Mouse (Mus musculus) cerebellum, postnatal 14 days (tissue): ENCODE measurements around the gene Lama2.

Experiments
- DNase-seq, 2 experiments: peaks; one replicate each; pipeline ENCODE4 v3.0.0; 2021; ENCODE audit warnings: mixed read lengths in 2 of 2

Gene Lama2

DNA sequence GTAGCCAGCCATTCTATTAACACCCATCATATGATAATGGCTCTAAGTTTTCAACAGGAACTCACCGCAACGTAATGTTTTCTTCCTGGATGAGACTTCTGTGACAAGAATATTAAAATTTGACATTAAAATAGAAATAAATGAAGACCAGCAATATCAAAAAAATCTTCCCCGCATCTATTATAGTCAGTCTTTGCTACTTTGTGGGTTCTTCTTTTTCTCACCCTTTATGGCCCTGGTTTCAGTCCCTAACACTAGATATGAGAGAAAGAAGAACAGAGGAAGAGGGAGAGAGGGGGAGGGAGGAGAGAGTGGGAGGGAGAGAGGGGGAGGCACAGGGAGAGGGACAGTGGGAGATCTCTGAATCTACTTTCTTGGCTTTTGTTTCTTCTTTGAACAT lies at the start of gene Lama2:
Gene Lama2, minus strand, starts transcription at position 101 of the 400 bp plus-strand sequence.
- DNase-seq = no peak

GRCm38 (mm10) chr10:27664391-27664790 lies 44.8 kb upstream of the Lama2 start:
- no peak for DNase-seq

GRCm38 (mm10) chr10:27663396-27663795 lies 43.8 kb upstream of the Lama2 start:
- no peak for DNase-seq

GRCm38 (mm10) chr10:27654164-27654563 lies 34.6 kb upstream of the Lama2 start:
- DNase-seq = no peak

DNA sequence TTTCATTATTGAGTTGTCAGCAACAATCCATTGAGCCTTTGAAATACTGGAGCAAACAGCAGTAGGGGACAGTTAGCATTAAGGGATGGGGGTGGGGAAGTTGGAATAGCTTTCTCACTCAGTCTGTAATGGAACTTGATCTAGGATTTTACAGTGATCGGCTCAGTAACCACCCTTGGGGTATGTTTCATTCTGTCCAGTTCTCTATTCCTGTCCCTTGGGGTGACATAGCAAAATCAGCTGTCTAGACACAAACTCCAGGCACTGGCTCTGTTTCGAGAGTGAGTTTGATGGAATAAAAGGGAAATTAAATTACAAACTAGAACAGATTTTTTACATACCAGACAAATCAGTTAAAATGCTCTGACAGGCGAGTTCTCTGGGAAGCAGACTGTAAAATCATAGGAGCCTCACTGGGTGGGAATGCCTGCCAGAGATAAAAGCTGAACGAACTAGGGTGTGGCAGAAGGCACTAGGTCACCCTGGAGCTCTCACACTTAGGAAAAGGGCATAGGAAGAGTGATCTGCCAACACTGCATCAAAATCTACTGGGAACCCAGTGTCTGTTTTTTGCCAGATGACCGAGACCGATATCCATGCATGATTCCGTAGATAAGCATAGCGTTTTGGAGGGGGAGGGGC lies 33.3 kb upstream of the Lama2 start:
- peak in 1 of 2 experiments; percentile 15 for DNase-seq

DNA sequence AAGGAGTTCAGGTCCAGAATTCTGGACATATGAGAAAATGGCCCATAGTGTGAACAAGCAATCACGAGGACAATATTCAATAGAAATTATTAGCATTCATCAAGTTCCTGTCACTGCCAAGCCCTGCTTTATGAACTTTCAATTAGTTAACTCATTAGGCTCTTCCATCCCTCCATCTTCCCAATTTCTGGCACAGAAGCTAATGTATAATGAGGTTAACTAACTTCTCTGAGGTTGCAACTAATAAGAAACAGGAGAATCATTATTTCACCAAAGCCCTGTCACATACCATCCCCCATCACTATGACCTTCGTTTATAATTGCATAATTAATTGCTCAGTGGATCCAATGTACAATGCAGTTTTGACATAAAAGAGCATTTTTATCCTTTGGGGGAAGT lies 16.2 kb upstream of the Lama2 start:
- DNase-seq = no peak

- DNase-seq = peak in 1 of 2 experiments; percentile 14
Measured at GRCm38 (mm10) chr10:27631002-27631401, 11.4 kb upstream of the Lama2 start.

DNA sequence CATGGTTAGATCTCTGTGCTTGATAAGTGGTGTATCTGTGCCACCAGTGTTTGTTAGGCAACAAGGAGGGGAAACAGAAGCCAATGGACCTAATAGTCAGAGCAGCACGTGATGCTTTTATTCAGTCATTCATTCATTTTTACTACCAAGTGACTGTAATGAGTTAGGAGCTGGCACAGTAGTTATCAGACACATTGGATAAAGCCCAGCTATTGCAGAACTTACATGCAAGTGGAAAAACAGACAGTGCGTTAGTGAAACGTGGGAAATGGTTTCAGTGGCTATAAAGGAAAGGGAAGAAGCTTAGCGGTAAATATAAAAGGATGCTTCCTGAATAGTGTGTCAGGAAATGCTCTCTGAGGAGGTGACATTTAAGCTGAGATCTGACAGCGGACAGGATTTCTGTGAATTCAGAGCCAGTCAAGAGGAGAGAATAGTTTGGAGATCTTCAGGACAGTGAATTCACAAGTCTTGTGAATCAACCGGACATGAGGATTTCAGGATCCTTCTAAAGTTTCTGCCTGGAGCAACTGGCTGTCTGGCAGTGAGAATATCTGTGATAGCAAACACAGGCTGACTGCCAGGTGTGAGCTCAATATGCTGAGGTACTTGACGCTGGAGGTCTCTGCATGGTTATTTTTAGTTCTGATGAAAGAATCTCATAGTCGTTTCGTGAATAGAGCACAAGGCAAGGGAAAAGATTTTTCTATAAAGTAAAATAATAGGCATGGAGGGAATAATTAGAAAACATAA lies 2.3 kb upstream of the Lama2 start:
- peak; percentile 5 to 15 for DNase-seq

- DNase-seq = no peak
Measured at GRCm38 (mm10) chr10:27617522-27618020, 2.0 kb downstream of the Lama2 start.

DNA sequence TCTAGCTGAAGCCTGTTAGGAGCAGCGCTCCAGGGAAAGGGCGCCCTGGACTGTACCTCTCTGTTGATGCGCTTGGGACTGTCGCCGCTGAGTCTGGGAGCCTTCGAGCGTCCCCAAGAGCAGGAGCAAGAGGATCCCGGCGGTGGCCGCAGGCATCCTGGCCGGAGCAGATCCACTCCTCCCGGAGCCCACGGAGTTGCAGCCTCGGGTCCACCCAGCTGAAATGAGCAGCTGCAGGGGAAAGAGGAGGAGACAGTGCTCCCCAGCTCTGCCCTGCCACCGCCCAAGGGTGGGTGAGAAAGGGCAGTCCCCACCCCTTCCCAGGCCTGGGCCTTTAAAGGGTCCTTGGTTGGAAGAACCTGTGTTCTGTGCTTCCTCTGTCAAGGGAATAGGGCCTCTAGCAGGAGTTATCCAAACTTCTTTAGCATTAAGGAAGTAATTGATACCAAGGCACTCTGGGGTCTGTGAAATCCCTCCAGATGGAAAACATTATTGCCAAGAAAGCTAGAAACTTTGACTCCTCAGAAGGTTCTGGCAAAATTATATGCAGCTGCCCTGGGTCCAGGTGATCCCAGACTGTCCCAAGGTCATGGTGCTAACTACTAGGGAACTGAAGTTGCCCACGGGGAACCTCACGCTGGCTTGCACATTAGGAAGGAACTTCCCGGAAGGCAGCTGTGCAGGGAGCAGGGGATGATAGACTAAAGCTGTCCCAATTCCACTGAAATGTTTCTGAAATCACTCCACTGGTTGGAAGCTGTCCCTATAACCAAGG lies 2.7 kb downstream of the Lama2 start:
- DNase-seq = peak; percentile 7 to 8

DNA sequence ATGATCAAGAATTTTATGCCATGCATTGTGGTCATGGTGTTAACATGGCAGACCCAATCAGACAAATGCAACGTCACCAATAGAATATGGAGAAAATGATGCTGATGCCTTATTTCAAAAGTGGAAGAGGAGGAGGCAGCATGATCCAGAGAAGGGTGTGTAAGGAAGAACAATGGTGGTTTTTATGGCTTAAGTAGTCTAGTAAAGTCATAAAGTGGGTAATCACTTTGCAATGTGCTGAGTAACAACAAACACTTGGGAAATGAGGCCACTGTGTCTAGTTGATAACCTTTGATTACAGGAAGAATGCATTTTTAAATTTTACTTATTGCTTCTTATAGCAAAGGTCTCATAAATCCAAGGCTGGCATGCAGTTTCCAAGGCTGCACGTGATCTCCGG lies 23.9 kb downstream of the Lama2 start:
- DNase-seq = no peak

- no peak for DNase-seq
Measured at GRCm38 (mm10) chr10:27533217-27533616, 86.3 kb downstream of the Lama2 start.

DNA sequence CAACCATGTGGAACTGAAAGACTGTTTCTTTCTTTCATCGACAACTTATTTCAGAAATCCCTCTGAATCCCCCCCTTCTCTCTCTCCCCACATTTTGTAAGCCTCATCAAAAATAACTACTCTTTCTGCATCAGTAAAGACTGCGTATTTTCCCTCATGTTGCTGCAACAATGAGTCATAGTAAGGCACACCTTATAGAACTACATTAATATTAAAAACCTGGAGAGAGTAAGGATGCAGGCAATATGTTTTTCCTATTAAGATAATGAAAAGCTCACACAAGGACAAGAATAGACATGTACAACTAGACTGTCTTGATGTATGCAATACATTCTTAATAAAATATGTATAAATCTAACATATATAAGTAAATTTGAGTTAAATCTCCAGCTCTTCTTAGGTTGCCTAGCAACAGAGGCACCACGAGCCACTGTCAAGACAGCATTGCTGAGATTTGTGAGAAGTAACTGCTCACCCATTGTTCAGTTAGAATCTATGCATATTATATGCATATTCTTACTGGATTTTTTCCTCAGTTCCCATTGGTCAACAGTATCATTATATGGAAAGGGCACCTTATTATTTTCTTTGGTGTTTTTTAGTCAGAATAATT lies 110.6 kb downstream of the Lama2 start:
- no peak for DNase-seq

GRCm38 (mm10) chr10:27500863-27501262 lies 118.7 kb downstream of the Lama2 start:
- peak in 1 of 2 experiments; percentile 30 for DNase-seq

- no peak for DNase-seq
Measured at GRCm38 (mm10) chr10:27488452-27488851, 131.1 kb downstream of the Lama2 start.

GRCm38 (mm10) chr10:27484041-27484440 lies 135.5 kb downstream of the Lama2 start:
- no peak for DNase-seq

DNA sequence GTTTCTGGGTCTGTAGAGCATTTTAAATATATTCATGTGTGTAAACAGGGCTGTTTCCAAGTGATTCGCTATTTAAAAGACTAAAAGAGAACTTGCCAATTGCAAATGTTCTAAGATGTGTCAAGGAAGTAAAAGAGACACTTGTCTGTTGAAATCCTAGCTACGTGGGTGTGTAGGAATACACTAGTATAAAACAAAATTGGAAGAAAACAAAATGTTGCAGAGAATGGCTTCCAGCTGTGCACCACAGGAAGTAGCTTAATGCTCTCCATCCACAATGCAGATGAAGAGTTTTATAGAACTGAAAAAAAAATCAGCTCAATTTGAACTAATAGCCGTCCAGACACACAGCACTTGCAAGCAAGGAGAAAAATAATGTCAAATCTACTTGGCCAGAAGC lies 144.0 kb downstream of the Lama2 start:
- peak in 1 of 2 experiments; percentile 3 for DNase-seq

DNA sequence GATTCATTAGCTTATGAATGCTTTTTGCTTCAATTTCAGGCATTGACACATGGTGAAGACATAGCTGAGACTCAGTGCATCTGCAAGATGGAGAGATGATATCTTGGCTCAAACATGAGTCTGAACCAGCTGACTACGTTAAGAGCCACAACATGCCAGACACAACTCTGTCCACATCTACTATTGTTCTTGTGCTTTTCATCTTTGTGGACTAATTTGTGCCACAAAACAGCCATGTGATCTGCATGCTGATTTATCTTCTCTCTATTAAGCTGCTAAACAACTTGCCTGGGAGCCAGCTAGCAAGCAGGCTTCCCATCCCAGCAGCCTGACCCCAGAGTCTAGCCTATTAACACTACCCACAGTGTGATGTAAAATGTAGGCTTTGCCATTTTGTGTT lies 151.3 kb downstream of the Lama2 start:
- DNase-seq = no peak

- DNase-seq = no peak
Measured at GRCm38 (mm10) chr10:27413583-27414465, 205.7 kb downstream of the Lama2 start.

DNA sequence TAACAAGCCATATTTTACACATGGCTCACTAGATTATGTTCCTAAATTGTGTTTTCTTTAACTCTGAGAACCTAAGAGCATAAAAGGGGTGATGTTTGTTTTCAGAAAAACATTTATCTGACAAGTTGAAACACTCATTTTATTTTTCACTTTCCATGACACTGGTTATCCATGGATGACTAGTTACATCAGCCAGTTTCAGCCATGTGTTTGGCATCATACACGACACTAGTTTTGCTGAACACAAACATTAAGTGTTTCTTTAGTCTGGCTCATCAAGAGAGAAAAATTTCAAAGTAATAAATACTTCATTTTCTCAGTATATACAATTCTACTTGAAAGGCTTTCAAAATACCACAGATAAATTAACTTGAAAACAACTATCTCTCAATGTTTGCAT lies 228.8 kb downstream of the Lama2 start:
- DNase-seq = no peak

GRCm38 (mm10) chr10:27387531-27387930 lies 232.0 kb downstream of the Lama2 start:
- DNase-seq = no peak

GRCm38 (mm10) chr10:27384636-27385035 lies 234.9 kb downstream of the Lama2 start:
- DNase-seq = peak in 1 of 2 experiments; percentile 3
